Mouse (Mus musculus) telencephalon, adult 2 months (tissue): Measurements from ENCODE around the gene Hibadh.

Source experiments
- DNase-seq: peaks from one replicate; pipeline ENCODE4 v3.0.0-alpha.2; 2011; ENCODE audit warnings: low read depth, low spot score

The Hibadh gene

DNA sequence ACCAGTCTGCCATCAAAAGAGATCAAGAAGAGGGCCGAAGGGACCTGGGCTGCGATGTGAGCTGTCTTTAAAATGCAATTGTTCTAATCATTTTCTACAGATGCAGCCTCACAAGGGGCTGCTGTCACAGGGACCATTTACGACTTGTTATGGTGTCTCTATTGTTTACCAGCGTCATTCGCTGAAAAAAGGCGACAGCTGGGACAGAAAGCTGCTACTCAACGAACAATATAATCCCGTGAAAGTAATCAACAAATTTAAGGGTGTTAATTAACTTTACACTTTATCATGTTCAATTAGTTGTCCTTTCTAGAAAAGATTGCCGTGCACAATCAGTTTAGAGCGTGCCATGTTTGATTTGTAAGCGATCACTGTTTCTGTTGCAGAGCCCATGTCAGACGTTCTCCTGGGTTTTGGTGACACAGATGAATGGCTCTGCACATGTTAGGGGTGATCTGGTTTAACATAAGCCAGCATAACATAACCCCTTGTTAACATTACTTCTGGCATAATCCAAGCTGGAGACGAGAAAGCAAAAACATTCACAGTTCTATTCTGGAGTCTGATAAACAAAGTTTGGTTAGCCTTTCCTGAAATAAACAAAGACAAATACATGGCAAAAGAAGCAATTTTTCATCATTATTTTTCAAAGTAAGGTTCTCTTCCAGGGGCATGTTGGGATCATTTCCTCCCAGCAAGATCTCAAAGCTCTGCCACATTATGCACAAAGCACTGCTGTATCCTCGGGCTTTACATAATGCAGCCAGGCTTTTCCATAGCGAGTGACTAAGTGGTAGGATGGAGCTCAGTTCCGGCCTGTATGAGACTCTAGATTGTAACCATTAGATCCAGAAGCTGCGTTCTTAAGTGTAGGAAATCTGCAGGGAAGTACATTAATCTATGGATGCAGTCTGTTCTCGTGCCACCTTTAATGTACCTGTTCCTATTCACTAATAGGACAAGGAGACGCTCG is 72.6 kb downstream of the Hibadh start:
- no peak for DNase-seq

DNA sequence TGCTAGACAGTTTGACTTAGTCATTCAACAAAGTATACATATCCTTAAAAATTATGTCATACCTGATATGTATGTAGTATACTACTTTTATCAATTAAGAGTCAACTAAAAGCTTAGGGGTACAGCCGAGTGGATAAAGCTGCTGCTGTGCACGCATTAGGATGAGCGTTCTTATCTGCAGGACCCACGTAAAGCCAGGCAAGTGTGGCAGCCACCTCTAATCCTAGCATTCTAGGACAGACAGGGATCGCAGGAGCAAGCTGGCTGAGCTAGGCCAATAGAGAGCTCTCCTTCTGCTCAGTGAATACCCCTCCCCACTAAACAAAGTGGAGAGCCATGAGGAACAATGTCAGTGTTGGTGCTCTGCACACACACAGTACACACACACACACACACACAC is 75.0 kb downstream of the Hibadh start:
- DNase-seq: no peak

DNA sequence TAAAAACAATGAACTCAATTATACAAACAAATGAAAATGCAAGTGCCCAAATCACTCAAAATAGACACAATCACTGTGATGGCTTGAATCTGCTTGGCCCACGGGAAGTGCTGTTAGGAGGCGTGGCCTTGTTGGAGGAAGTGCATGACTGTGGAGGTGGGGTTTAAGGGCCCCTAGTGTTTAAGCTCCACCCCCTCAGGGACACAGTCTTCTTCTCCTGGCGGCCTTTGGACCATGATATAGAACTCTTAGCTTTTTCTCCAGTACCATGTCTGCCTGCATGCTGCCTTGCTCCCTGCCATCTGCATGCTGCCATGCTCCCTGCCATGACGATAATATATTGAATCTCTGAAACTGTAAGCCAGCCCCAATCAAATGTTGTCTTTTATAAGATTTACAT is 77.2 kb downstream of the Hibadh start:
- DNase-seq: no peak

DNA sequence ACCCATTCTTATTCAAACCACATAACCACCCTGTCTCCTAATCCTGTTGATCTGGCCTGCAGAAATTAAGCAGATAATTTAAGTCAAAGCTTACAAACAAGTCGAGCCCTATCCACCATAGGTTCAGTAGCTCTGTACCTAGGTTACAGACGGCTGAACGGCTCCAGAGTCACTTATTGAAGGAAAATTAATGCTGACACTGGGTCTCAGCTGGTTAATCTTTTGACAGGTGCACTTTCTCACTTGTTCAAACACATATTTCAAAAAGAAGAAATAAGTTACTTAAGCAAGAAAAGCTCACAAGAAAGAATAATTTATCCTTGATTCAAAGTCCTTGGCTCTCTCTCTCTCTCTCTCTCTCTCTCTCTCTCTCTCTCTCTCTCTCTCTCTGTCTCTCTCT is 81.1 kb downstream of the Hibadh start:
- no peak for DNase-seq

DNA sequence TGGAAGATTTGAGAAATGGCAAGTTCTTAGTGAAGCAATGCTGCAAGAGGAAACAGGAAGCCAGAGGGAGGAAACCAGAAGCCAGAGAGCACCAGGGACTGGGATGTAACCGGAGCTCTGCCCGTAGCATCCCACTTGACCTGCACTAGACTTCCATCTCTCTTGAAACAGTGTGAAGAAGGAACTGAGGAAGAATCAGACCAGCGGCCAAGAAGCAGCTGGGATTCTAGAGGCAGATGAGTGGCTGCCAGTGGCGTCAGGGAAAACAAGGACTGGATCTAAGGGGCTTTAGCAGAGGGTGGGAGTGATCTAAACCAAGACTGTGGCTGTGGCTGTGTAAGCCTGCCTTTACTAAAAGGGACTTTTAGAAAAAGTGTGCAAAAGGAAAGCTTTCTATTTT is 95.8 kb downstream of the Hibadh start:
- DNase-seq: no peak

DNA sequence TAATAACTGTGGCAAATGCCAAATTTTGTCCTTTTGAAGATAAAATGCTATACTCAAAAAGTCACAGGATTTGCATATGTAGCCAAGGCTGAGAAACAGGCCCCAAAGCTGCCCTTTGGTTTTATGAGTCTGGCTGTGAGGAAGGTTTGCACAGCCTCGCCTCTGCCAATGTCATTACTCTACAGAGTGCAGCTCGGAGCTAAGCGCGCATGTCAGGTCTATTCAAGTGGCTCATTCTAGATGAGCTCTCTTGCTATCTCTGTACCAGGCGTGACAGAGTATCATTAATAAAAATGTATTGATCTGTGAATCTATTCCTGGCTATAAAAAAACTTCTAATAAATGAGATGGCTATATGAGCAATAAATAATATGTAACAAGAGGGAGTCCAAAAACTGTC is 97.7 kb downstream of the Hibadh start:
- DNase-seq: no peak

GRCm38 (mm10) chr6:52539911-52540310 is 100.3 kb downstream of the Hibadh start:
- DNase-seq: no peak

GRCm38 (mm10) chr6:52535072-52535704 is 105.0 kb downstream of the Hibadh start:
- peak; percentile 6 for DNase-seq

DNA sequence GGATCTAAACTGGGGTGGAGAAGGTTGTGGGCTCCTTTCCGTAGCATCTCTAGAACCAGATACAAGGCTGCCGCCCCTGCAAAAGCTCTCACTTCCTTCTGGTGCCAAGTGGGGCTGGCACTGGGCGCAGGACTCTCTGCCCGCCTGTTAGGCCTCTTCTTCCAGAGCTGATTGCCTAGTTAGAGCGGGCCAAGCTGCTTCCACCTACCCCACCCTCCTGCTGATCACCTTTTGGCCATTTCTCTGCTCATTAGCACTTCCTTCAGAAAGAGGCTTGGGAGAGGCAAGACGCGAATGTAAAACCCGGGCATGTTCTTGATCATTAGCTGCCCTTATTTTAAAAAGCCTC is 108.1 kb downstream of the Hibadh start:
- no peak for DNase-seq

GRCm38 (mm10) chr6:52531366-52532143 is 108.6 kb downstream of the Hibadh start:
- no peak for DNase-seq

GRCm38 (mm10) chr6:52530861-52531260 is 109.3 kb downstream of the Hibadh start:
- DNase-seq: no peak

GRCm38 (mm10) chr6:52524226-52524625 is 116.0 kb downstream of the Hibadh start:
- no peak for DNase-seq

GRCm38 (mm10) chr6:52518704-52519103 is 121.5 kb downstream of the Hibadh start:
- DNase-seq: no peak

GRCm38 (mm10) chr6:52517272-52517671 is 122.9 kb downstream of the Hibadh start:
- DNase-seq: no peak

DNA sequence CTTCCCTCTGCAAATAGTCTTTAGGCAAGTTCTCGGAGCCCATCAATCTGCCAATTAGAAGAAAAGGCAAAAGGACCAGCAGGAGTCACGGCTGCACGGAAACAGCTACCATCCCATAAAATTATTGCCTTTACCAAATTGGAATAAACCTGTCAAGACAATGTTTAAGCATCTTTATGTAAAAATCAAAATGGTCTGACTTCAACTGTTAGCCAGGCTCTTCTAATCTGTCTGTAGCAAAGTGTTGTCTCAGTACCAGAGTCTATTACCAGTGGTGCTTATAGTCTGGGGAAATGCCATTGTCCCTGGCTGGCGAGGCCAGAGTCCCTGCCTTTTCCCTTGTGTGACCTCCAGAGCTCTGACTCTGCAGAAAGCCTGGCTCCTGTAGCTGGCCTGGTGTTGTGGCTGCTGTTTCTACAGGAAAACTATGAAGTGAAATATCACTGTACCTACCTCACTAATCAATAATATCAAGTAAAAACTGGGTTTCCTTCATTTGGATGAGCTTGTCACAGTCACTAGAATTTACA is 126.2 kb downstream of the Hibadh start:
- no peak for DNase-seq

DNA sequence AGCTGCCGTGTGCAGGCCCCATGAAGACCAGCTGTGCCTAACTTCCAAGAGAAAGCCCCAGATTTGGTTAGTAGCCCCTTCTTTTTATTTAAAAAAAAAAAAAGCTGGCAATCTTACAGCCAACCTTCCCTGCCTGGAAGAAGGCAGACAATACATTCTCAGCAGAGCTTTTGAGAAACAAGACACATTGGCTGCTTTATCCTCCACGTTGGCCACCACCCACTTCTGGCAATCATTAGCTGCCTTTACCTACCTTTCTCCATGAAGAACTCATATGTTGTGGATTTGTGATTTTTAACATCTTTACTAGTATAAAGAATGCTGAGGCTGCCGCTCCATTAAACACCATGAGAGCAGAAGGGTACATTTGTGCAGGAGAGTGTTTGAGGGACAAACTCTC is 131.4 kb downstream of the Hibadh start:
- DNase-seq: no peak

DNA sequence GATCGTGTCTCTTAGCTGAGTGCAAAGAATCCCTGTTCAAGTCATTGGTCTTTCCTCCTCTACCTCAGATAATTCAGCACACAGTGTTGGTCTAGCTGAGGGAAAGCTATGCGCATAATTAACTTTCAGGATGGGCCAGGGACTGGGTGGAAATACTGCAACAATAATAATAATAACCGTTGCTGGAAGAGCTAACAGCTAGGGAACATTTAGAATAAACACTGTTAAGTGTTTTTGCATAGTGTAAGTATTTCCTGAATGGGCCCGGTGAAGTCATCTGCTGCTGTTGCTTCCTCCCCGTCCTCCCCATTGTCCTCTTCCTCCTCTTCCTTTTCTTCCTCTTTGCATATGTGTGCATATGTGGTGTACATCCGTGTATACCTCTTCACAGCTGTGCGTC is 132.2 kb downstream of the Hibadh start:
- DNase-seq: no peak

DNA sequence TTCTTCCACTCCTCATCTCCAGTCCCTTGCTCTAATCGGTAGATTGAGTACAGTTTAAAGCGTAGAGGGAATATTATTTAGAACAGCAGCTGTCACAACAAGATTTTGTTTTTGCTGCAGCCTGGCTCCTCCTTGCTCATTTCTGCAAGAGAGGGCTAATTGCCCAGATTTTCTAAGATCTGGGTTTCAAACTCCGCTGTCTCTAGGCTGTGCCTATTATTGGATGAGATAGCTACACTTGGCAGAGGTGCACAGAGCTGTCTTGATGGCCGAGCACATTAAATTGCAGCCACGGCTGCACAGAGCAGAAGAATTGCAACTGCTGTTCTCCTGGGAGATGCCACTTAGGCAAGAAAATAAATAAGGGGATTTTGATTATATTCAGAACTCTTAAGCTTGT is 133.0 kb downstream of the Hibadh start:
- peak; percentile 17 for DNase-seq

DNA sequence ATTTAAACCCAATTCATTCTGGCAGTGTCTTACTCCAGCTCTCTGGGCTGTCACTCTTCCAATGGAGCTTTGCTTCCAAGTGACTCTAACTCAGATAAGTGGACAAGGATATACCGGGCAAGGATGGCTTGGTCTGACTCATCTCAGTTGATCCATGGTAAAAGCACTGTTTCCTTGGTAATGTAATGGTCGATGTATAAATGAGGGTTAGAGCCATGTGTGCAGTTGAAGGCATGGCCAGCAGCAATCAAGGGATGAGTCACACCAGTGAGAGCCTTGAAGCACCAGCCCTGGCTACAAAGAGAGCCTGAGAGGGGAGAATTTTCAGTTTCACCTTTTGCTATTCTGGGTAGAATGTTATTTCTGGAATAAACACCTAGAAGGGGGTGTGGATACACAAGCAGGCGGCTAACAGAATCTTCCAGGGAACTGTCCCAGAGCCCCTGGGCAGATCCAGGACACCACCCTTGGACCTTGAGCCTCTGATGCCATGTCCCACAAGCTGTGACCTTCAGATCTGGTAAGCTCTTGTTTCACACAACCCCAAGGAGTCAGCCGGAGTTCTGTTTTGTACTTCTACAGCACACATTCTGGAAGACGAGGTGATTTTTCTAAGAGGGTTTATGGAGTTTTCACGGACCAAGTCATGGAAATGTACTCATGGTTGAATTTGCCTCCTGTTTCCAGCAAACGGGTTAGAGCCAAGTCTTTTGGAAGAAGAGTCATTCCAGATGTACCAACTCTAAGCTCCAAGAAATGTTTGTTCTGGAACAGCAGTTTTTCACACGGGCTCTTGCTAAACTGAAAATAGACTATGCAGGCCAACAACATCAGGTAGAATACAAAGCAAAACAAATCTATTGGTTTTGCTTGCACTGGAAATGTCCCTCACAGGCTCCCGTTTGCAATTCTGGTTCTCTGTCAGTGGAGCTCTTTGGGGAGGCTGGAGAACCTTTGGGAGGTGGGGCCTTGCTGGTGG is 134.1 kb downstream of the Hibadh start:
- no peak for DNase-seq

DNA sequence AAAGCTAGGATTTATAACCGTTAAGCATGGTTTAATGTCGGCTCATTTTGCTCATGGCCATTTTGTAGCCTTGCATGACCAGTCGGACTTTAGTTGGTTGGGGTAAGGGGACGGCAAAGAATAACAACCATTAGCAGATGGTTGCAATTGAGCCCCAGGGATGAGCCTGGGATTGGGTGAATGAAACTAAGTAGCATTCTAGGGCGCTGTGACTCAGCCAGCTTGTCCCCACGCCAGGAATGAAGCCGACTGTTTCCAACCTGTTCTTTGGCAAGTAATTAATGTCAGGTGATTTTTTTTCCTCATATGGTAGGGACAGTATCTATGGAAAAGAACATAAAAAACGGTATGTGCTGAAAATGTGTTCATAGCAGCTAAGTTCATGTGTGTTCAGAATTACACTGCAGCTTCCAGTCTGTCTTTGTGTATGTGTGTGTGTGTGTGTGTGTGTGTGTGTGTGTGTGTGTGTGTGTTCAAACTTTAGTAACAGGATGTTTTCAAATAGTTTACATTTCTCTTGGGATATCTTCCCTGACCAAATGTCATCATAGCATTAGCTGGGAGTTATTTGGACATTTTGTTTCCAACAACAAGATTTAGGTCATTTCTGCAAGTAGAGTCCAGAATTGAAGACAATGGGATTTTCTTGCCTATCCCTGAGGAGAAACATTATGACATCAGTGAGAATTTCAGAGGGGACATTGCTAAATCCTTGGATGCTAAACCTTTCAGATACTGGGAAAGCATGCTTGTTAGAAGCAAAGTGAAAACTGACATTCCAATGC is 135.3 kb downstream of the Hibadh start:
- no peak for DNase-seq
